Mouse (Mus musculus) midbrain, embryonic 14.5 days (tissue): ENCODE results near the gene Gm13539. TPM values are rescaled to one million over a fixed set of nuclear protein-coding genes. Genes with fewer than 3 reads are reported as not detected.
"Not testable (repeated sequence)": the region's sequence is repeated elsewhere in the genome, so short reads cannot be mapped to it uniquely, and the experiment has no call there.

ENCODE experiments used
- ATAC-seq: fragments of 200-750 bp; cut with Nextera tagmentation; 2 replicates; pipeline ENCODE4 v1.8.0; 2017; ENCODE audit warnings: moderate number of reproducible peaks, moderate library complexity; ENCODE audit not compliant: low FRiP score, low TSS enrichment
- DNase-seq: peaks from one replicate; pipeline ENCODE4 v3.0.0-alpha.2; 2015
- H3K27ac ChIP-seq: fragments of 300-500 bp; sonication (generic); replicated peaks from 2 replicates; pipeline ENCODE4 v1.5.1; 2014; ENCODE audit warnings: mild to moderate bottlenecking, low read depth, low read length, moderate library complexity
- H3K27me3 ChIP-seq: fragments of 300-500 bp; sonication (generic); 2 replicates; pipeline ENCODE4 v1.6.1; 2014; ENCODE audit warnings: low read length, control low read depth, mixed read lengths; ENCODE audit not compliant: control insufficient read depth, insufficient read depth
- H3K36me3 ChIP-seq: fragments of 300-500 bp; sonication (generic); 2 replicates; pipeline ENCODE4 v1.6.1; 2014; ENCODE audit warnings: low read length, control low read depth; ENCODE audit not compliant: control insufficient read depth, insufficient read depth
- H3K4me1 ChIP-seq: fragments of 300-500 bp; sonication (generic); 2 replicates; pipeline ENCODE4 v1.6.1; 2014; ENCODE audit warnings: mild to moderate bottlenecking, antibody characterized with exemption, low read length, control low read depth; ENCODE audit not compliant: control insufficient read depth, insufficient read depth
- H3K4me2 ChIP-seq: fragments of 300-500 bp; sonication (generic); 2 replicates; pipeline ENCODE4 v1.6.1; 2014; ENCODE audit warnings: mild to moderate bottlenecking, low read length, moderate library complexity
- H3K4me3 ChIP-seq: fragments of 300-500 bp; sonication (generic); replicated peaks from 2 replicates; pipeline ENCODE4 v1.5.1; 2014; ENCODE audit warnings: low read depth, low read length
- H3K9ac ChIP-seq: fragments of 300-500 bp; sonication (generic); replicated peaks from 2 replicates; pipeline ENCODE4 v1.6.1; 2014; ENCODE audit warnings: mild to moderate bottlenecking, low read length, moderate library complexity
- H3K9me3 ChIP-seq: fragments of 300-500 bp; sonication (generic); 2 replicates; pipeline ENCODE4 v1.6.1; 2016; ENCODE audit warnings: low read length, control low read depth, mixed read lengths; ENCODE audit not compliant: control insufficient read depth
- WGBS: fragments of 180-500 bp; shearing (Covaris S2); extraction: QIAGEN DNeasy Blood & Tissue Kit; methylation state at CpG from one replicate; pipeline ENCODE4 v1.1.7; 2014; 5-methylcytosine and 5-hydroxymethylcytosine counted together
- polyA plus RNA-seq: library from polyadenylated mRNA; unstranded; fragments of >200 nt; fragmentation: Nextera tagmentation; extraction: Ambion mirVana; gene quantifications from 2 replicates; pipeline ENCODE4 v1.2.1, GENCODE M21; 2014

The Gm13539 gene
- not detected in 2 replicates for polyA plus RNA-seq

DNA sequence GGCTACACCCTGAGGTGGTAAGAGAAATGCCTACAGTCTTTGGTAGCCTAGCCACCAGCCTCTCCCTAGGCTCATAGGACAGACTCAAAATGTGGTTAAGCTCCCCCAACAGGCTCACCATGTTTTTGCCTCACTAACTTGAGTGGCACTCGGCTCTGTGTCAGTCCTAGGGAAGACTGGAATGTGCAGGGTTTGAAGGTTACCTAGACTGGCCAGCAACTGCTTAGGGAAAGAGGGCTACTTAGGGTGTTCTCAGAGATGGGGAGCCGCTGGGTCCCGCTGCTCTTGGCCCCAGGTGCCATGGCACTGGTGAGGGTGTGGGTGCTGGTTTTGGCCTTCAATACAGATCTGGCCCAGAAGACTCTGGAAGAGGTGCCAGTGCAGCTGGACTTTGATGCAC lies at the start of gene Gm13539:
Gm13539 (plus strand) TSS at position 301 of the 400 bp plus-strand sequence.
- no peaks in the 10 kb centered on the region for H3K9me3 ChIP-seq
- WGBS, result 84% methylated on average over 3 of the region's 3 CpGs
- DNase-seq, result no peak
- no peaks in the 10 kb centered on the region for H3K27me3 ChIP-seq
- H3K9ac ChIP-seq, result no peak within 1 kb of the TSS
- no peaks in the 10 kb centered on the region for H3K4me1 ChIP-seq
- H3K36me3 ChIP-seq, result no peaks in the 10 kb centered on the region
- no peak within 1 kb of the TSS for H3K4me3 ChIP-seq
- H3K4me2 ChIP-seq, result no peak within 1 kb of the TSS
- no peak within 1 kb of the TSS for H3K27ac ChIP-seq
- no peak for ATAC-seq

- H3K27me3 ChIP-seq, result no peaks in the 10 kb centered on the region
- H3K27ac ChIP-seq, result no peak overlapping the region
- no peak for DNase-seq
- no peak overlapping the region for H3K4me2 ChIP-seq
- H3K36me3 ChIP-seq, result no peaks in the 10 kb centered on the region
- H3K4me1 ChIP-seq, result no peaks in the 10 kb centered on the region
- H3K9me3 ChIP-seq, result no peaks in the 10 kb centered on the region
- H3K9ac ChIP-seq, result no peak overlapping the region
- H3K4me3 ChIP-seq, result no peak overlapping the region
- no peak for ATAC-seq
- 62% methylated on average over 2 of the region's 2 CpGs for WGBS
Observed at GRCm38 (mm10) chr2:25733199-25733930, 48.7 kb upstream of the Gm13539 start.

DNA sequence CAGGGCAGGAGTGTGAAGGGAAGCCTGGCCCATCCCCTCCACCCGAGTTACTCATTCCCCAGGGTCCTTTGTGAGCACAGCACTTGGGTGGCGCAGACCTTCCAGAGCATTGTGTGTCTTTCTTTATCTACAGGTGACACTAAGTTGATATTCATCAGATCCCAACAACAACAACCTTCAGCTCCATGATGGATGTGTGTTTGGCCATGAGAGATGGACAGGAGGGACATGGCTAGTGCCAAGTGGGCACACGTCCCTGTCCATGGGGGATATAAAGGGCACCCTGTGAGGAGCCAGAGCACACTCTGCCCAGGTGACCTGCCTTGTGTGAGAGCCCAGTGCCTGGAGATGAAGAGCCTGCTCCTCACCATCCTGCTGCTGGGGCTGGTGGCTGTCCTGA lies 45.3 kb upstream of the Gm13539 start, which contains the start of gene Obp2b:
Obp2b (plus strand) TSS at position 301 of the 400 bp plus-strand sequence.
- not testable (repeated sequence) for DNase-seq, H3K27me3 ChIP-seq, H3K9me3 ChIP-seq, H3K4me1 ChIP-seq, H3K36me3 ChIP-seq, H3K9ac ChIP-seq, H3K4me2 ChIP-seq, H3K4me3 ChIP-seq, H3K27ac ChIP-seq, ATAC-seq
- WGBS, result 82% methylated on average over 3 of the region's 3 CpGs

GRCm38 (mm10) chr2:25741671-25742070 lies 40.4 kb upstream of the Gm13539 start:
- Histone ChIP-seq H3K9me3 (no peaks in the 10 kb centered on the region), H3K4me2 (no peak overlapping the region), H3K27ac (no peak overlapping the region), H3K4me3 (no peak overlapping the region), H3K36me3 (no peaks in the 10 kb centered on the region), H3K27me3 (no peaks in the 10 kb centered on the region), H3K4me1 (no peaks in the 10 kb centered on the region), H3K9ac (no peak overlapping the region)
- ATAC-seq, result no peak
- no peak for DNase-seq
- WGBS, result 77% methylated on average over 1 of the region's 1 CpGs

- Histone ChIP-seq H3K9ac (no peak overlapping the region), H3K36me3 (no peaks in the 10 kb centered on the region), H3K4me2 (no peak overlapping the region), H3K4me1 (no peaks in the 10 kb centered on the region), H3K4me3 (no peak overlapping the region), H3K27me3 (no peaks in the 10 kb centered on the region), H3K9me3 (no peaks in the 10 kb centered on the region), H3K27ac (no peak overlapping the region)
- DNase-seq (no peak), ATAC-seq (no peak)
- 90% methylated on average over 1 of the region's 1 CpGs for WGBS
Observed at GRCm38 (mm10) chr2:25754201-25754600, 27.9 kb upstream of the Gm13539 start.

GRCm38 (mm10) chr2:25758064-25758625 lies 23.9 kb upstream of the Gm13539 start:
- H3K4me1 ChIP-seq, result no peaks in the 10 kb centered on the region
- DNase-seq (no peak), ATAC-seq (no peak)
- H3K27ac ChIP-seq, result no peak overlapping the region
- H3K27me3 ChIP-seq, result no peaks in the 10 kb centered on the region
- 39% methylated on average over 4 of the region's 4 CpGs for WGBS
- no peak overlapping the region for H3K9ac ChIP-seq
- no peak overlapping the region for H3K4me3 ChIP-seq
- H3K36me3 ChIP-seq, result no peaks in the 10 kb centered on the region
- H3K4me2 ChIP-seq, result no peak overlapping the region
- no peaks in the 10 kb centered on the region for H3K9me3 ChIP-seq

GRCm38 (mm10) chr2:25765269-25765668 lies 16.8 kb upstream of the Gm13539 start, which contains the start of gene Lcn3:
Gene Lcn3 (plus strand): TSS chr2:25765569.
- Histone ChIP-seq H3K4me3 (no peak within 1 kb of the TSS), H3K9me3 (no peaks in the 10 kb centered on the region), H3K9ac (no peak within 1 kb of the TSS), H3K36me3 (no peaks in the 10 kb centered on the region), H3K27ac (no peak within 1 kb of the TSS), H3K4me2 (no peak within 1 kb of the TSS), H3K27me3 (no peaks in the 10 kb centered on the region), H3K4me1 (no peaks in the 10 kb centered on the region)
- DNase-seq (no peak), ATAC-seq (no peak)
- WGBS, result 51% methylated on average over 2 of the region's 2 CpGs

- no peaks in the 10 kb centered on the region for H3K27me3 ChIP-seq
- DNase-seq (no peak), ATAC-seq (no peak)
- no peak overlapping the region for H3K4me3 ChIP-seq
- no peak overlapping the region for H3K4me2 ChIP-seq
- no peaks in the 10 kb centered on the region for H3K9me3 ChIP-seq
- H3K4me1 ChIP-seq, result no peaks in the 10 kb centered on the region
- H3K9ac ChIP-seq, result no peak overlapping the region
- no peak overlapping the region for H3K27ac ChIP-seq
- H3K36me3 ChIP-seq, result no peaks in the 10 kb centered on the region
- 83% methylated on average over 4 of the region's 4 CpGs for WGBS
Observed at GRCm38 (mm10) chr2:25767764-25768163, 14.3 kb upstream of the Gm13539 start.

DNA sequence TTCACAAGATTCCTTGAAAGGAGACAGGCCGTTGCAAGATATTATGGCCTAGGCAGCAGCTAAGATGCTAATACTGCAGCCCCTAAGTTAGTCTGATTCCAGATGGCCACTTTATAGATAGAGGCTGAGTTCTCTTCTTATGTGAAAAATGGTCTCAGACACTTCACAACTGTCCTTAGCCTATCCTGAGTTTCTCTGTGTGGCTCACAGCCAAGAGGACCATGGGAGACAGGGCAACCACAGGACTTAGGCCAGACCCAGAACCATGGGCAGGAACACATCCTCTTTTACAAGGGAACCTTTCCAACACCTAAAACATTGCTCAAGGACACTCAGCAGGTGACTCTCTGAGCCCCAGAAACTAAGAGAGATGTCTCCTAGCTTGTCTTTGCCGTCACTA lies 8.6 kb upstream of the Gm13539 start:
- ATAC-seq (no peak), DNase-seq (no peak)
- Histone ChIP-seq H3K4me3 (no peak overlapping the region), H3K9ac (no peak overlapping the region), H3K27ac (no peak overlapping the region), H3K4me1 (no peaks in the 10 kb centered on the region), H3K4me2 (no peak overlapping the region), H3K27me3 (no peaks in the 10 kb centered on the region), H3K9me3 (no peaks in the 10 kb centered on the region), H3K36me3 (no peaks in the 10 kb centered on the region)
- 86% methylated on average over 2 of the region's 2 CpGs for WGBS
